Mouse (Mus musculus) thymus, postnatal 36 days (tissue): ENCODE data around the gene Hoxa7.

Experiments
- DNase-seq, 2 experiments: peaks; one replicate each; pipeline ENCODE4 v3.0.0; 2022; ENCODE audit warnings: mixed read lengths in 2 of 2

Hoxa7 gene

GRCm38 (mm10) chr6:52237346-52238154 lies 15.9 kb upstream of the Hoxa7 start:
- no peak for DNase-seq

- no peak for DNase-seq
Observed at GRCm38 (mm10) chr6:52236806-52237205, 15.2 kb upstream of the Hoxa7 start.

- no peak for DNase-seq
Observed at GRCm38 (mm10) chr6:52235866-52236265, 14.2 kb upstream of the Hoxa7 start.

GRCm38 (mm10) chr6:52235267-52235666 lies 13.6 kb upstream of the Hoxa7 start:
- DNase-seq = no peak

- no peak for DNase-seq
Observed at GRCm38 (mm10) chr6:52234428-52235140, 12.9 kb upstream of the Hoxa7 start.

GRCm38 (mm10) chr6:52233546-52234427 lies 12.1 kb upstream of the Hoxa7 start:
- DNase-seq = no peak

- no peak for DNase-seq
Observed at GRCm38 (mm10) chr6:52232984-52233545, 11.4 kb upstream of the Hoxa7 start.

- DNase-seq = no peak
Observed at GRCm38 (mm10) chr6:52232568-52232965, 10.9 kb upstream of the Hoxa7 start.

GRCm38 (mm10) chr6:52231885-52232567 lies 10.4 kb upstream of the Hoxa7 start:
- DNase-seq = no peak

- no peak for DNase-seq
Observed at GRCm38 (mm10) chr6:52230516-52231165, 9.0 kb upstream of the Hoxa7 start, which contains the start of gene Hoxa9. Hoxa9 (minus strand) TSS chr6:52231089.

- DNase-seq = no peak
Observed at GRCm38 (mm10) chr6:52229558-52230416, 8.1 kb upstream of the Hoxa7 start.

GRCm38 (mm10) chr6:52228475-52229465 lies 7.1 kb upstream of the Hoxa7 start:
- DNase-seq = no peak

- DNase-seq = no peak
Observed at GRCm38 (mm10) chr6:52227470-52228222, 6.0 kb upstream of the Hoxa7 start.

GRCm38 (mm10) chr6:52226569-52227257 lies 5.1 kb upstream of the Hoxa7 start:
- no peak for DNase-seq

- DNase-seq = peak in 1 of 2 experiments; percentile 7
Observed at GRCm38 (mm10) chr6:52225612-52226568, 4.2 kb upstream of the Hoxa7 start.

GRCm38 (mm10) chr6:52224895-52225611 lies 3.4 kb upstream of the Hoxa7 start:
- DNase-seq = peak in 1 of 2 experiments; percentile 4
